Mouse (Mus musculus) midbrain, embryonic 11.5 days (tissue): Measurements from ENCODE around the gene Vmn2r77. TPM values are rescaled to one million over a fixed set of nuclear protein-coding genes. Genes with fewer than 3 reads are reported as not detected.
"Not testable (repeated sequence)": the region's sequence is repeated elsewhere in the genome, so short reads cannot be mapped to it uniquely, and the experiment has no call there.

Experiments used
- ATAC-seq: fragments of 200-750 bp; cut with Nextera tagmentation; 2 replicates; pipeline ENCODE4 v1.8.0; 2017; ENCODE audit warnings: moderate TSS enrichment, moderate library complexity; ENCODE audit not compliant: low FRiP score
- DNase-seq: peaks from one replicate; pipeline ENCODE4 v3.0.0; 2015; ENCODE audit warnings: low spot score; ENCODE audit errors: missing footprints
- H3K27ac ChIP-seq: fragments of 300-500 bp; sonication (generic); 2 replicates; pipeline ENCODE4 v1.5.1; 2014; ENCODE audit warnings: low read depth, low read length
- H3K27me3 ChIP-seq: fragments of 300-500 bp; sonication (generic); 2 replicates; pipeline ENCODE4 v1.6.1; 2014; ENCODE audit warnings: mild to moderate bottlenecking, low read length, moderate library complexity, mixed read lengths; ENCODE audit not compliant: control insufficient read depth, insufficient read depth
- H3K36me3 ChIP-seq: fragments of 300-500 bp; sonication (generic); 2 replicates; pipeline ENCODE4 v1.6.1; 2014; ENCODE audit warnings: mild to moderate bottlenecking, low read length, moderate library complexity, mixed read lengths; ENCODE audit not compliant: control insufficient read depth, insufficient read depth
- H3K4me1 ChIP-seq: fragments of 300-500 bp; sonication (generic); 2 replicates; pipeline ENCODE4 v1.6.1; 2014; ENCODE audit warnings: low read length; ENCODE audit not compliant: control insufficient read depth, insufficient read depth
- H3K4me2 ChIP-seq: fragments of 300-500 bp; sonication (generic); 2 replicates; pipeline ENCODE4 v1.6.1; 2014; ENCODE audit warnings: mild to moderate bottlenecking, moderate library complexity
- H3K4me3 ChIP-seq: fragments of 300-500 bp; sonication (generic); 2 replicates; pipeline ENCODE4 v1.5.1; 2014; ENCODE audit warnings: low read depth, low read length
- H3K9ac ChIP-seq: fragments of 300-500 bp; sonication (generic); 2 replicates; pipeline ENCODE4 v1.6.1; 2014; ENCODE audit warnings: low read length
- H3K9me3 ChIP-seq: fragments of 300-500 bp; sonication (generic); 2 replicates; pipeline ENCODE4 v1.6.1; 2016; ENCODE audit warnings: low read length; ENCODE audit not compliant: control insufficient read depth
- WGBS: fragments of 180-500 bp; shearing (Covaris S2); extraction: QIAGEN DNeasy Blood & Tissue Kit; methylation state at CpG from one replicate; pipeline ENCODE4 v1.1.7; 2014; 5-methylcytosine and 5-hydroxymethylcytosine counted together
- polyA plus RNA-seq: library from polyadenylated mRNA; unstranded; fragments of >200 nt; fragmentation: Nextera tagmentation; extraction: Ambion mirVana; gene quantifications from 2 replicates; pipeline ENCODE4 v1.2.1, GENCODE M21; 2014

Gene Vmn2r77
- not detected in 2 replicates for polyA plus RNA-seq

DNA sequence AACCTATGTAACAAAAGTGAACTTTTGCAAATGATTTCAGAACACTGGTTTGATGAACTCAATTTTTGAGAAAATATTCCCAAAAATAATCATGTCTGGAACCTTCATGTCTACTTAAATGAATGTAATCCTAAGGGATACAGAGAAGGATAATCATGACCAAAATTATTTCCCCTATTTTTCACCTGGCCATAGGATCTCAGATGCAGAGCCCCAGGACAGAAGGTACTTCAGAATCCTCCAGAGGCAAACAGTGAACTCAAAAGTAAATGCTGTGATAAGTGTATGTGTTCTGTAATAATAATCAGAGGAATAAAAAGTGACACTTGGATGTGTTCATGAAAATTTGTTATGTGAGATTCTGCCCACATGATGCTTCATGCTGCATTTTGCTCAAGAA, at the start of gene Vmn2r77:
TSS of gene Vmn2r77 (plus strand) at position 301 of the 400 bp plus-strand sequence.
- H3K27ac ChIP-seq, result no peak within 1 kb of the TSS
- ATAC-seq (no peak), DNase-seq (no peak)
- H3K9me3 ChIP-seq, result no peaks in the 10 kb centered on the region
- no peak within 1 kb of the TSS for H3K9ac ChIP-seq
- no peak within 1 kb of the TSS for H3K4me2 ChIP-seq
- H3K4me3 ChIP-seq, result no peak within 1 kb of the TSS
- H3K4me1 ChIP-seq, result no peaks in the 10 kb centered on the region
- H3K36me3 ChIP-seq, result no peaks in the 10 kb centered on the region
- H3K27me3 ChIP-seq, result no peaks in the 10 kb centered on the region

DNA sequence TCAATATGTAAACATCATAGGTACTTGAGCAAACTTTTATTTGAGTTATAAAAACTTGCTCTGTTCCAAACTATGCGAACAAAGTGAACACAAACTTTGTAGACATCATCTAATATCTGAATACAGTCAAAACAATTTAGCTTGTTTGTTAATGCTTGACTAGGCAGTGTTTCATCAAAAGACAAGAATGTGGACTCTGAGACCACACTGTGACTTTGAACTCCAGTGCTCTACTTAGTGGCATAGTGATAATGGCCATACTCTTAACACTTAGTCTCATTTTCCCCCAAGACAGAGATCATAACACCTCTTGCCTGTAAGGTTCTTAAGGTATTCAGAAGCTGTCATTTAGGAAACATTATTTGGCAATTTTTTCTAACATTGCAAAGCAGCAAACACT, 34.1 kb upstream of the Vmn2r77 start:
- no peaks in the 10 kb centered on the region for H3K36me3 ChIP-seq
- H3K9ac ChIP-seq, result no peak overlapping the region
- no peaks in the 10 kb centered on the region for H3K27me3 ChIP-seq
- DNase-seq (no peak), ATAC-seq (no peak)
- no peak overlapping the region for H3K27ac ChIP-seq
- no peaks in the 10 kb centered on the region for H3K4me1 ChIP-seq
- H3K4me3 ChIP-seq, result no peak overlapping the region
- no peak overlapping the region for H3K4me2 ChIP-seq
- WGBS, result 81% methylated on average over 1 of the region's 1 CpGs
- no peaks in the 10 kb centered on the region for H3K9me3 ChIP-seq

DNA sequence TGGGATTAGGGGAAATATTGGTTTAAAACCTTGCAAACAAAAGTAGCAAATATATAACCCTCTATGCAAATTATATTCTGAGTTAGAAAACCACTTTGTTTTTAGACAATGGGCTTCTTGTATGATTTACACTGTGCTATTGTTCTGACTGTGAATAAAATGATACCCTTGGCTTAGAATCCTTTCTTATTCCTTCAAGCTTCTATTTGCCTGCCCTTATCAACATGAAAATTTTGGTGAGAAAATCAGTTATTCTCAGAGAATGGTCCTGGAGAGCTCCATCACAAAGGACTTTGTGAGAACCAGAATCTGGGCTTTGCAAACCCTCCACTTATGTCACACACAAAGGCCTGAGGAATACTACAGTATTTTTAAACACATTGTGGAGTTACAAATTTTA, 30.2 kb upstream of the Vmn2r77 start:
- Histone ChIP-seq H3K9me3 (no peaks in the 10 kb centered on the region), H3K9ac (no peak overlapping the region), H3K27ac (no peak overlapping the region), H3K27me3 (no peaks in the 10 kb centered on the region), H3K4me2 (no peak overlapping the region), H3K36me3 (no peaks in the 10 kb centered on the region), H3K4me3 (no peak overlapping the region), H3K4me1 (no peaks in the 10 kb centered on the region)
- ATAC-seq (no peak), DNase-seq (no peak)

DNA sequence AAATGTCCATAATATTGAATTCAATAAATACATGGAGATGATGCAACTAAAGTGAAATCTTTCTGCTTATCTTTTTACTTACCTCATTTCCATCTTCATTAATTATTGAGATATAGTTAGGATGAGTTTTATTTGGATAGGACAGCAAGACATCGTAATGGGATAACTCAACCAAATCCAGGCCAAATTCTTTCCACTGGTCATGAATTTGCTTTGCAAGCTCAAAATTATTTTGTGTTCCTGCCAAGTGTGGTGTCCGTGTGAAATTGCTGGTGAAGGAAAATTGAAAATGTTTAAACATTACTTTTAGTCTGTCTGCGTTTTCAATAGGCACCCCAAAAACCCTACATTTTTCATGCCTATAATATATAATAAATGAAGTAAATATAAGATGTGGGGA, 23.2 kb upstream of the Vmn2r77 start:
- DNase-seq (no peak), ATAC-seq (no peak)
- H3K27ac ChIP-seq, result no peak overlapping the region
- WGBS, result 89% methylated on average over 3 of the region's 3 CpGs
- 0 out of 2 replicates have a peak, but pooled peaks cover 3% of the 10 kb centered on the region for H3K4me1 ChIP-seq
- no peak overlapping the region for H3K4me2 ChIP-seq
- H3K27me3 ChIP-seq, result no peaks in the 10 kb centered on the region
- no peaks in the 10 kb centered on the region for H3K36me3 ChIP-seq
- no peak overlapping the region for H3K4me3 ChIP-seq
- H3K9ac ChIP-seq, result no peak overlapping the region
- H3K9me3 ChIP-seq, result no peaks in the 10 kb centered on the region

DNA sequence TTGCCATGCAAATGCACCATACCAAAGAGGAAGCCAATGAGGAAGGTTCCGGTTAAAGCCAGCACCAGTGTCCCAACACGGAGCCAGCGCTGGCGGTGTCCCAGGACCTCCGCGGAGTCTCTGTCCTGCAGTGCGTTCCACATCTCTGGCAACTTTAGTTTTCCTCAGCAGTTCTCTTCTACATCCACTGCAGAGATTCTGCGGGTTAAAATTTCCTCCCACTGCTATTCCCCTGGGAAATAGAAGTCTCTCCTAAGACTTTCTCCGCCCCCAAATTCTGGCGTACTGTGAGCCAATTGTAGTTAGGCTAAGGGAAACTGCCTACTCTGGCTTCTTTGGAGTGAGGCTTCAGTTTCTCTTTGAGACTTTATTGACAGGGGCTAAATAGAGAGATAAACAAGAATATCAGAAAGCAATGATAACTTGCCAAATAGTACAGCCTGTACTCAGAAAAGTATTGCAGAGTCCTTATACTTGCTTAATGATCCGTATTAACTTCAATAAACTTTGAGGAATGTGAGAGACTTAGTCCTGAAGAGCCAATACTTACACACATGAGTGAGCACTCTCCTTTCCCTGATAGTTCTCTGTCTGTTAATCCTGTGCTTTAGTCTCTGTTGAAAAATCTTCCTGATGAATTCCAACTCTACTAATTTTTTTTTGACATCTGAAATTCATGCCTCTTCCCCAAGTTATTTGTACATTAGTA, 19.1 kb upstream of the Vmn2r77 start, which contains the start of gene Folh1:
TSS of gene Folh1 (minus strand) at position 327 of the 709 bp plus-strand sequence.
- ATAC-seq (peak; percentile 58), DNase-seq (peak; percentile 89)
- Histone ChIP-seq H3K4me2 (peak within 1 kb of the TSS; percentile 36), H3K27me3 (no peaks in the 10 kb centered on the region), H3K36me3 (no peaks in the 10 kb centered on the region), H3K9me3 (no peaks in the 10 kb centered on the region), H3K9ac (no peak within 1 kb of the TSS), H3K4me3 (peak within 1 kb of the TSS; percentile 9), H3K27ac (no peak within 1 kb of the TSS), H3K4me1 (0 out of 2 replicates have a peak, but pooled peaks cover 3% of the 10 kb centered on the region)
- WGBS, result 3% methylated on average over 11 of the region's 11 CpGs

DNA sequence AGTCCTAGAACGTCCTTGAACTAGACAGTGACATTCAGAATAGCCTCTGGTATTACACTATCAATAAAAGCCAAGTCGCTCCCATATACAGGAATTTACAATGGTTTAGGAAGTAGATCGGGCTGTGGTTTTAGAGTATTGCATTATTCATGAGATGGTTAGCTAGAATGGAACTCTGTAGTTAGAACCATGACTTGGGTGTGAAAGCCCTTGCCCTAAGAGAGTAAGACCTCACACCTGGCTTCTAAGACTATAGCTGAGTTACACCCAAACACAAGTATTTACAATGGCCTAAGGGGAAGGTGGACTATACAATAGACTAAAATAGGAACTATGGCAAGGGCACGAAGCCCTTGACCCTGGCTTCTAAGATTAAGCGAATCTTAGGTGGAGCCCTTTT, 20.4 kb downstream of the Vmn2r77 start:
- not testable (repeated sequence) for H3K4me3 ChIP-seq, DNase-seq, H3K27me3 ChIP-seq, H3K4me1 ChIP-seq, H3K27ac ChIP-seq, ATAC-seq, H3K4me2 ChIP-seq, H3K9me3 ChIP-seq, H3K9ac ChIP-seq, H3K36me3 ChIP-seq
- WGBS, result 94% methylated on average over 3 of the region's 5 CpGs

DNA sequence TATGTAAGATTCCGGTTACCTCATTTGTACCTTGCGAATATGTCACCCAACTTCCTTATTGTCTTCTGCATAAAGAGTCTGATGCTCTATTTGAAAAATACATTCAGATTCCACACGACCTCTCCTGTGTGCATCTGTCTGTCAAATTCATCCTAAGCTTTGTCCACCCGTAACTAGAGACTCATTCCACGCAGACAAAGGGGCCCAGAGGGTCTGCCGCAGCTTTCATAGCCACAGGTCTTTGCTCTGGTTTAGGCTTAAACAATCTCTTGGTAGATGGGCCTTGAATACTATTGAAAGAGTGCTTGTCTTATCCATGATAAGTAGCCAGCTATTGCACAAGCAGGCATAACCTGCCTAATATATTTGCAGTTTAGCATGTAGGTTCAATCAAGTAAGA, 20.9 kb downstream of the Vmn2r77 start:
- H3K9ac ChIP-seq, H3K4me3 ChIP-seq, H3K4me1 ChIP-seq, H3K9me3 ChIP-seq, H3K27me3 ChIP-seq, H3K27ac ChIP-seq, H3K4me2 ChIP-seq, DNase-seq, H3K36me3 ChIP-seq, ATAC-seq: not testable (repeated sequence)
- 84% methylated on average over 6 of the region's 6 CpGs for WGBS

DNA sequence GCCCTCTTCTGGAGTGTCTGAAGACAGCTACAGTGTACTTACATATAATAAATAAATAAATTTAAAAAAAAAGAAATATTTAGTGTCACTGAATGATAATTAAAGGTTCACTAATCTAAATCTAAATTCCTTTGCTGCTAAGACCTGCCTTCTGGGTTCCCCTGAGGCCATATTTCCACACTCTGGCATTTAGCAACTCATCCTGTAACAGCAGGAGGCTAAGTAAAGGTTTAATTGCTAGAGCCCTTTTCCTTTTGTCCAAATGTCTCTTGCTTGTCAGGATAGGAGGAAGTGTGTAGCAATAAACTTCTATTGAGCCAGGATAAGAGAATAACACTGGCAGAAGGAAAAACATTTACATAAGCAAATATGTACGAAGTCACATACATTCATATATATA, 21.6 kb downstream of the Vmn2r77 start:
- no peak overlapping the region for H3K4me3 ChIP-seq

More for the DNA sequence above, 21.6 kb downstream of the Vmn2r77 start:
- Histone ChIP-seq H3K4me2 (no peak overlapping the region), H3K27me3 (no peaks in the 10 kb centered on the region), H3K9me3 (no peaks in the 10 kb centered on the region), H3K36me3 (no peaks in the 10 kb centered on the region), H3K4me1 (no peaks in the 10 kb centered on the region), H3K27ac (no peak overlapping the region), H3K9ac (no peak overlapping the region)
- DNase-seq (no peak), ATAC-seq (no peak)
- WGBS, result 77% methylated on average over 1 of the region's 1 CpGs
